Comparison of ENCODE assay signal across 22 mouse cellular contexts in genomic region chr9:117121572-117121971, GRCm38 (mm10).
"Had no signal": no experiment of that assay in that cellular context is flagged by ENCODE, and none has a peak within 500 bp of the region (broad histone marks: within the 10 kb centered on the region; RNA-seq: fewer than 3 reads in every experiment).

No protein-coding gene starts in this region.

- DNase-seq: forebrain, postnatal 0 days; gastrocnemius, postnatal 14 days; gastrocnemius, postnatal 36 days; heart, postnatal 14 days; heart, postnatal 36 days; kidney, adult 18-20 months; kidney, adult 8-10 months; kidney, postnatal 10 days; kidney, postnatal 25 days; kidney, postnatal 4 days; liver; liver, embryonic 13.5 days had no signal

- H3K27ac ChIP-seq: hindbrain, embryonic 13.5 days; hindbrain, embryonic 15.5 days; hindbrain, postnatal 0 days; layer of hippocampus, adult 2 months; left cerebral cortex, adult 2 months; limb, embryonic 10.5 days; limb, embryonic 12.5 days; liver, embryonic 13.5 days; liver, embryonic 15.5 days had no signal

- ATAC-seq: forebrain, postnatal 0 days; hindbrain, postnatal 0 days had no signal

- H3K4me1 ChIP-seq: liver, embryonic 13.5 days; liver, embryonic 15.5 days had no signal

- H3K4me3 ChIP-seq: heart, embryonic 12.5 days; hindbrain, embryonic 13.5 days; hindbrain, embryonic 15.5 days; layer of hippocampus, adult 2 months; left cerebral cortex, adult 2 months; limb, embryonic 10.5 days; limb, embryonic 12.5 days; liver, embryonic 13.5 days; liver, embryonic 15.5 days had no signal

- H3K27me3 ChIP-seq: heart, embryonic 12.5 days; hindbrain, embryonic 13.5 days; hindbrain, embryonic 15.5 days; limb, embryonic 12.5 days; liver, embryonic 13.5 days; liver, embryonic 15.5 days had no signal

- H3K4me2 ChIP-seq: heart, embryonic 12.5 days; hindbrain, embryonic 13.5 days; hindbrain, embryonic 15.5 days; limb, embryonic 12.5 days; liver, embryonic 11.5 days; liver, embryonic 13.5 days; liver, embryonic 15.5 days had no signal

- H3K9ac ChIP-seq: forebrain, postnatal 0 days; heart, embryonic 12.5 days; hindbrain, embryonic 13.5 days; hindbrain, embryonic 15.5 days; limb, embryonic 12.5 days; liver, embryonic 13.5 days; liver, embryonic 15.5 days had no signal

- H3K36me3 ChIP-seq: heart, embryonic 12.5 days; hindbrain, embryonic 13.5 days; hindbrain, embryonic 15.5 days; limb, embryonic 10.5 days; limb, embryonic 12.5 days; liver, embryonic 13.5 days; liver, embryonic 15.5 days had no signal

- H3K9me3 ChIP-seq: heart, embryonic 12.5 days; hindbrain, embryonic 13.5 days; hindbrain, embryonic 15.5 days; limb, embryonic 10.5 days; limb, embryonic 12.5 days; liver, embryonic 13.5 days; liver, embryonic 15.5 days had no signal
